Mouse (Mus musculus) megakaryocyte, embryonic 14.5 days (primary cell): ENCODE data around the gene Dedd. TPM values are rescaled to one million over a fixed set of nuclear protein-coding genes. Genes with fewer than 3 reads are reported as not detected.
"Not testable (repeated sequence)": the region's sequence is repeated elsewhere in the genome, so short reads cannot be mapped to it uniquely, and the experiment has no call there.

ENCODE experiments used
- H3K27me3 ChIP-seq: replicated peaks from 2 replicates; pipeline ENCODE3; 2012; ENCODE audit warnings: inconsistent platforms
- H3K36me3 ChIP-seq: replicated peaks from 2 replicates; pipeline ENCODE3; 2012; ENCODE audit warnings: low read length, inconsistent platforms, mixed read lengths
- H3K4me1 ChIP-seq: 2 replicates; pipeline ENCODE4 v1.6.1; 2012; ENCODE audit warnings: inconsistent platforms
- H3K4me3 ChIP-seq: replicated peaks from 2 replicates; pipeline ENCODE3; 2012; ENCODE audit warnings: moderate library complexity, mild to moderate bottlenecking, inconsistent platforms
- H3K9me3 ChIP-seq: 2 replicates; pipeline ENCODE4 v1.6.1; 2012; ENCODE audit warnings: inconsistent platforms
- FLI1 ChIP-seq: IDR thresholded peaks from 2 replicates; pipeline ENCODE4 v1.6.1; 2012; ENCODE audit warnings: low read length, inconsistent platforms, mixed read lengths
- GATA1 ChIP-seq: IDR thresholded peaks from 3 replicates; pipeline ENCODE4 v1.6.1; 2012; ENCODE audit warnings: mixed read lengths, low read length, inconsistent platforms, borderline replicate concordance
- polyA plus RNA-seq: library from polyadenylated mRNA; stranded (reverse); fragments of >175 nt; gene quantifications from 2 replicates; pipeline ENCODE4 v1.2.3, GENCODE M21; 2012; ENCODE audit warnings: low replicate concordance; ENCODE audit not compliant: insufficient read depth

The Dedd gene
- polyA plus RNA-seq, 1 experiment, result 45.4 TPM

- Histone ChIP-seq H3K9me3 (0 out of 2 replicates have a peak, but pooled peaks cover 3% of the 10 kb centered on the region), H3K4me1 (peaks cover 10% of the 10 kb centered on the region), H3K36me3 (no peaks in the 10 kb centered on the region), H3K4me3 (no peak overlapping the region), H3K27me3 (no peaks in the 10 kb centered on the region)
- TF ChIP-seq FLI1, result no peak
Observed at GRCm38 (mm10) chr1:171309321-171309720, 19.6 kb upstream of the Dedd start.

- Histone ChIP-seq H3K4me3 (no peak overlapping the region), H3K9me3 (0 out of 2 replicates have a peak, but pooled peaks cover 3% of the 10 kb centered on the region), H3K4me1 (peaks cover 18% of the 10 kb centered on the region), H3K27me3 (no peaks in the 10 kb centered on the region), H3K36me3 (peaks cover 18% of the 10 kb centered on the region)
- TF ChIP-seq GATA1 (no peak), FLI1 (no peak)
Observed at GRCm38 (mm10) chr1:171319748-171320147, 9.2 kb upstream of the Dedd start.

- H3K36me3 ChIP-seq, result peaks cover 22% of the 10 kb centered on the region
- H3K4me3 ChIP-seq, result no peak overlapping the region
- TF ChIP-seq FLI1 (no peak), GATA1 (no peak)
- 0 out of 2 replicates have a peak, but pooled peaks cover 3% of the 10 kb centered on the region for H3K9me3 ChIP-seq
- no peaks in the 10 kb centered on the region for H3K27me3 ChIP-seq
- peaks cover 18% of the 10 kb centered on the region for H3K4me1 ChIP-seq
Observed at GRCm38 (mm10) chr1:171320151-171320550, 8.8 kb upstream of the Dedd start.

- TF ChIP-seq GATA1, result no peak
- no peak for TF ChIP-seq FLI1
- peaks cover 29% of the 10 kb centered on the region for H3K4me1 ChIP-seq
- H3K4me3 ChIP-seq, result no peak overlapping the region
- H3K36me3 ChIP-seq, result peaks cover 34% of the 10 kb centered on the region
- no peaks in the 10 kb centered on the region for H3K27me3 ChIP-seq
- H3K9me3 ChIP-seq, result no peaks in the 10 kb centered on the region
Observed at GRCm38 (mm10) chr1:171321415-171321814, 7.5 kb upstream of the Dedd start.

GRCm38 (mm10) chr1:171322012-171322411 is 6.9 kb upstream of the Dedd start:
- Histone ChIP-seq H3K27me3 (no peaks in the 10 kb centered on the region), H3K36me3 (peaks cover 36% of the 10 kb centered on the region), H3K4me1 (peaks cover 31% of the 10 kb centered on the region), H3K4me3 (no peak overlapping the region), H3K9me3 (no peaks in the 10 kb centered on the region)
- TF ChIP-seq FLI1 (no peak), GATA1 (no peak)

GRCm38 (mm10) chr1:171325571-171325970 is 3.4 kb upstream of the Dedd start:
- Histone ChIP-seq H3K4me3 (peak overlapping the region; percentile 33), H3K4me1 (peaks cover 43% of the 10 kb centered on the region), H3K36me3 (peaks cover 36% of the 10 kb centered on the region), H3K9me3 (no peaks in the 10 kb centered on the region), H3K27me3 (no peaks in the 10 kb centered on the region)
- TF ChIP-seq FLI1, result no peak
- TF ChIP-seq GATA1, result no peak

GRCm38 (mm10) chr1:171326588-171326987 is 2.4 kb upstream of the Dedd start:
- H3K9me3 ChIP-seq, H3K27me3 ChIP-seq, H3K4me3 ChIP-seq: not testable (repeated sequence)
- peaks cover 50% of the 10 kb centered on the region for H3K4me1 ChIP-seq
- H3K36me3 ChIP-seq, result peaks cover 39% of the 10 kb centered on the region

- H3K4me1 ChIP-seq, result peaks cover 57% of the 10 kb centered on the region
- TF ChIP-seq GATA1, result no peak
- TF ChIP-seq FLI1, result no peak
- no peaks in the 10 kb centered on the region for H3K27me3 ChIP-seq
- H3K9me3 ChIP-seq, result no peaks in the 10 kb centered on the region
- H3K36me3 ChIP-seq, result peaks cover 46% of the 10 kb centered on the region
- H3K4me3 ChIP-seq, result peak overlapping the region; percentile 96
Observed at GRCm38 (mm10) chr1:171328244-171328643, 701 bp upstream of the Dedd start.

- H3K4me1 ChIP-seq, result peaks cover 65% of the 10 kb centered on the region
- TF ChIP-seq GATA1, result no peak
- TF ChIP-seq FLI1, result no peak
- no peaks in the 10 kb centered on the region for H3K9me3 ChIP-seq
- H3K27me3 ChIP-seq, result no peaks in the 10 kb centered on the region
- peak overlapping the region; percentile 96 for H3K4me3 ChIP-seq
- H3K36me3 ChIP-seq, result peaks cover 51% of the 10 kb centered on the region
Observed at GRCm38 (mm10) chr1:171329433-171330215, 679 bp downstream of the Dedd start.

- peaks cover 70% of the 10 kb centered on the region for H3K4me1 ChIP-seq
- H3K27me3 ChIP-seq, result no peaks in the 10 kb centered on the region
- peaks cover 50% of the 10 kb centered on the region for H3K36me3 ChIP-seq
- TF ChIP-seq FLI1 (no peak), GATA1 (no peak)
- peak overlapping the region; percentile 96 for H3K4me3 ChIP-seq
- no peaks in the 10 kb centered on the region for H3K9me3 ChIP-seq
Observed at GRCm38 (mm10) chr1:171330216-171330560, 1.2 kb downstream of the Dedd start.
